Mouse (Mus musculus): ENCODE measurements around the gene Olfr96.

Olfr96 gene

DNA sequence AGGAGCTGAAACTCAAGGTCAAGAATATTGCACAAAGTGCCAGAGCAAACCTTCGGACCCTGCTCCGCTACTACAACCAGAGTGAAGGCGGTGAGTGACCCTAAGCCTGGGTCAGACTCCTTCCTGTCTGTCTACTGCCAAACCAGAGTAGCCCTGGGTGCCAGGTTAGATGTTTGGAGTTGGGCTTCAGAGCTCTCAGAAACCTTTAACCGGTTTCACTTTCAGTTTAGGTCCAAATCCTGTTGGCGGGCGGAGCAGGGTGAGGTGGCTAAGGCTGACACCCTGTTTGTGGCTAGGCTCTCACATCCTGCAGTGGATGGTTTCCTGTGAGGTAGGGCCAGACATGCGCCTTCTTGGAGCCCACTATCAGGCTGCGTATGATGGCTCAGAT is 50.8 kb downstream of the Olfr96 start:
- peak; percentile 30 for DNase-seq (ENCODE audit: low spot score)

DNA sequence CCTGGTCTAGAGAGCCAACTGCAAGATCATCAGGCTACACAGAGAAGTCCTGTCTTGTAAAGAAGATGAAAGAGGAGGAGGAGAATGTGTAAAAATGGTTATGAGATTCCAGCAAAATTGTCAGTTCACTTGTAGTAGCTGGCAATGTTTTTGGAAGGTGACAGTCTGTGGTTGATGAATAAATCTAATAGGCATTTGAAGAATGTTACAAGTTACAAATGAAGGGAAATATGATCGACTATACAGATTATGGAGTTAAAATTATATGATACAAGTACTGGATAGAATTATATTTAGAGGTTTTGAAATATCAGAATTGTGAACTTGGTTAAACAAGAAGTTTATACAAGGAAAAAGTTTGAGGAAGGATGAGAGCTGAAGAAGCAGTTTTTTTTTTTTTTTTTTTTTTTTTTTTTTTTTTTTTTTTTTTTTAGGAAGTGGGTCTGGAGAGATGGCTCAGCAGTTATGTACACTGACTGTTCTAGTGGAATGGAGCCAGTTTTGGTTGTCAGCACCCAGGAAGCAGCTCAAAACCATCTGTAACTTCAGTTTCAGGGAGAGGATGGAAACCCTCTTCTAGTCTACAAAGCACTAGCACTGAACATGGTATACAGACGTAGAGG is 55.8 kb downstream of the Olfr96 start:
- DNase-seq (ENCODE audit: low spot score): no peak
